Mouse (Mus musculus) embryo, embryonic 11 days (tissue): ENCODE data around the gene Rhbdl1.

Experiments
- DNase-seq: peaks from one replicate; pipeline ENCODE4 v3.0.0-alpha.2; 2015

Gene Rhbdl1

GRCm38 (mm10) chr17:25791320-25791842 lies 45.7 kb downstream of the Rhbdl1 start:
- no peak for DNase-seq

GRCm38 (mm10) chr17:25786781-25787504 lies 50.2 kb downstream of the Rhbdl1 start:
- no peak for DNase-seq

DNA sequence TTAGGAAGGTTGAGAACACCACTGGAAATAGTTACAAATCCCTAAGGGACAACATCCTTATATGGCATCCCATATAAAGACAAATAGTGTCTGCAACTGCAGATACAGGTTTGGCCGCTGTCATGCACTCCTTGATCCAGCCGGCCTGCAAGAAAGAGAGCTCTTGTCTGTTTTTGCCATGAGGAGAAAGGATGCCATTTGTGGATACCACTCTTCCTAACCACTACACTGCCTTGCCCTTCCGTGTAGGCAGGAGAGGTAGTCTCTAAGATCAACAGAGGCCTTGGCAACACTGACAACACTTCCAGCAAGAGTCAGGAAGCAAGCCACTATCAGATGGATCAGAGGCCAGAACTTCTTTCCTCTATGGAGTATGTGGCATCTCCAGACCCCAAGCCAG lies 50.8 kb downstream of the Rhbdl1 start, which contains the start of gene Ccdc78:
TSS of gene Ccdc78 (plus strand) at position 301 of the 400 bp plus-strand sequence.
- no peak for DNase-seq

DNA sequence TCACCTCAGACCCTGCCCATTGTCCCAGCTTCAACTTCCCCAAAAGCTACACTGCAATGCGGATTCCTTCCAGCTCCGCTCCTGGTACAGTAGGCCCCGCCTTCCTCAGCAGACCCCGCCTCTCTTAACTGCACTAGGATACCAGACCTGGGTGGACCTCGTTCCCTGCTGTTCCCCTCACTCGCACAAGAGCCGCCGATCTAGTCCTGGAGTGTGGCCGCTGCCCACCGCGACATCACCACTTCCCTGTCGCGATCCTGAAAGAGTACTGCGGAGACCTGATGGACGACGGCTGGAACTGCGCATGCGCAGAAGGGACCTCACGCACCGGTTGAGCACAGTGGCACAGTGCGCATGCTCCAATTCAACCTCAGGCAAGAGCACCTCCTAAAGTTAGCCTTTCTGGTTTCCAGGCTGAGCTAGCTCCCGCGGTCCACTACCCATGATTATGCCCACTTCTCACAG lies 51.8 kb downstream of the Rhbdl1 start, which contains the start of gene Haghl:
TSS of gene Haghl (minus strand) at position 393 of the 465 bp plus-strand sequence.
- peak; percentile 98 for DNase-seq
